Mouse (Mus musculus): ENCODE measurements around the gene Calcrl.

Gene Calcrl

DNA sequence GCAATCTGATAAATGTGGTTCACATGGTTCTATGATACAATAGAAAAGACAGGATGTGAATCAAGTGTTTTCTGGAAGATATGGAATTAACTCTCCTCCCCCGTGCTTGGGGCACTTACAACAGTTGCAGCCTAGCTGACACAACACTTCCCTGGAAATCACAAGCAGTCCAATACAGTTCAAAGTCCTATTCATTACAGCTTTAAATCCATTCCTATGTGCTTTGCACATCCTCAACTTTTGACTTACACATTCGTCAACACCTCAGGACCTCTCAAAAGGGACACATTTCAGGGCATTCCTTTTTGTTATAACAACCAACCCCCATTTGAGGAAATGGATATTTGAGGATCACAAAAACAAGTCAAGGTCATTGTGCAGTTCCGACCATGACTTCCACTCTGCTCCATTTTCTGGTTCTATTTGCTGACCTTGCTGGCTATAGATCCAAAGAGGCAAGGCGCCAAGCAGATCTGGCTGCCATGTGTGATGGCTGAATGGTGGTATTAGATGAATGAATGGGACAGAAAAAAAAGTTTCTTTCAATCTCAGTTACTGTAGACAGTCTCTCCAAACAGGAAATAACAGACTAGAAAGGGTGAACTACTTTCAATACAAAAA, 108.9 kb downstream of the Calcrl start:
- no peak for DNase-seq (ENCODE audit: low read depth, low spot score)

DNA sequence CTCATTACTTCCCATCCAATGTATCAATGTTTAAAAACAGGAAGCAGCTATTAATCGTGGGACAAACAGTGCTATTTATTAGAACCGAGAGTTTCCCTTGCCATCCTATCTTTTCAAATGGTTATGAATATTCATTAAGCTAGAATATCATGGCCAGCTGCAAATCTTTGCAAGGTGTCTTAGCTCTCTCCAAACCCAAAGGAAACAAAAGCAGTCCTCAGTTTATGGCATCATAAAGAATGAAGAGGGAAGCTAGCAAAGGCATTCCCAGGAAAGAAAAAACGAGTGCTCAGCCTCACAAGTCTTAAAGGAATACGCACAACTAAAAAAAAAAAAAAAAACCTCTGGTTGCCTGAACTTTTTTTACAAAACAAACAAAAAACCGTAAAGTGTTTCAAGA, 128.7 kb downstream of the Calcrl start:
- DNase-seq (ENCODE audit: low read depth, low spot score) = no peak

DNA sequence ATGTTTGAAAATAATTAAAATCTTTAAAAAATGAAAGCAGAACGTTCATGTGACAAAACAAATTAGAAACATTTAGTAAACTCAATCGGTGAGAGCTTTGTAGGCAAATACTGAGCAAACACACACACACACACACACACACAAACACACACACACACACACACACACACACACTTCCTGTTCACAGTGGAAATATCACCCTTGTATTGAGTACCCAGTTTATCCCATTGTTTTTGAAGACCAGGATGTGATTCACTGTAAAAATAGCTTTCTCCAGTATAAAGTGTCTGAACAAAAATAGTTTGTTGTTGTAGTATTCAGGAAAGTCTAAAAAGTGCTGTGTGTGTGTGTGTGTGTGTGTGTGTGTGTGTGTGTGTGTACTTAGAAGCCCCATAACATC, 130.1 kb downstream of the Calcrl start:
- no peak for DNase-seq (ENCODE audit: low read depth, low spot score)

DNA sequence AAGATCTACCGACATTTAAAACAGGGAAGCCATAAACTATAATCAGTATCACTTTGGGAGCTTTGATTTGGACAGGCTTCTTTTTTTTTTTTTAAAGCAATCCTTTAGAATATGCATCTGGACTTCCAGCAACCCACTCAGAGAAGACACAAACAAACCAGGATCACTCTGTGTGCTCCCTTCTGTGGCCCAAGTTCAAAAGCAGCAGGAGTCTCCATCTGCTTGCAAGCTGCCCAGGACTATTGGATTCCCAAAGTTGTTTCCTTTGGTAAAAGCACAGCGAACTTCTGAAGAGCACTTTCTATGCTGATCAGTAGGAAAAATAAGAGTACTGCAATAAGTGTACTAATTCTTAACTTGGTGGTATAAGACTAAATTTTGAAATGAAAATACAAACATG, 130.6 kb downstream of the Calcrl start:
- no peak for DNase-seq (ENCODE audit: low read depth, low spot score)

DNA sequence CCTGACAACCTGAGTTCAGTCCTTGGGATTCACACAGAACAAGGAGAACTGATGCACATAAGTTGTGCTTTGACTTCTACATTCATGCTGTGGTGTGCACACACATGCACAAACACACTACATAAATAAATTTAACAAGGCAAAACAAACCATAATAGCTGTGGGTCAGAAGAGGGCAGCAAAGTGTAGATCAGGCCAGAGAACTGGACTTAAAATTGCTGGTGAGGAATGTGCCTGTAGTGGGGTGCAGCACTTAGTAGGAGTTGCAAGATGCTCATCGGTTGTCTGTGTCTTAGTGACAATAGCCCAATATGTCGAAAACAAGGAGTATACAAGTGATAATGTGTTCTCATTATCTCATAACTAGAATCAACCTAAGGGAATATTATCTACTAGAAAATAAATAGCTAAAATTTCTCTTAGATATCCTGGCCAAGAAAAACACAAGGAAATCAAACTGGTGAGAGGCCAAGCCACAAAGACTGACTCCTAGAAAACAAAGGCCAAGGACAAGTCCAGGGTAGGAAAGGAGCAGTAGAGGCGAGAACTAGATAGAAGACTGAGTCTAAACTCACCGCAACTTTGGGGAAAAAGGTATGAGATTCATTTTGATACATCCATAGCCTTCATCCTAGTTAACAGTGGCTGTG, 132.7 kb downstream of the Calcrl start:
- no peak for DNase-seq (ENCODE audit: low read depth, low spot score)

DNA sequence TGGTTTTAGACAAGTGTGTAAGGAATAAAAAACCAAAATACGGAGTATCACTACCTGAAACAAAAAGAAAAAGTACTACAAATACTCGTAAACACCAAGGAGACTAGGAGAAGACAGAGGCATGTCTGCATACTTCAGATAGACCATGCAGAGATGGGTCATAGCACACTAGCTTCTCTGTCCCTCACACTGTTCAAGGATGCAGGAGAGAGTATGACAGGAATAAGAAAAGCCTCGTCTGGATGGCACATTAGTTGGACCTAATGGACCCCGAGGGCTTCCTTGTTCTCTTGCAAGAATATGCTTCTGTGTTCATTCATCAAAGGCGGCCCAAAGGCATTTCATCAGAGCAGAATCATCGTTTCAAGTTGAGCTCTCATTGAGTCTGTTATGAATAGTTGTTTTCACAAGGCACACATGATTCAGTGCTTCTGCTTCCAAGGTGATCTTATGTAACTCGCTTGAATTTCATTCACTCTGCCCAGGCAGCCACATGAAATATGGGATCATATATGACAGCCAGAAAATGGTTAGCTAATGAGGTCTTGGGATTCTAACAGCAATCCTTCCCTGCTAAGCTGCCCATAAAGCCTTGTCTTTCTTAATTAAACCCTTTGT, 136.2 kb downstream of the Calcrl start:
- no peak for DNase-seq (ENCODE audit: low read depth, low spot score)

All from WW6 (cell line).